Mouse (Mus musculus) intestine, embryonic 14.5 days (tissue): Measurements from ENCODE around the gene Spp2. TPM values are rescaled to one million over a fixed set of nuclear protein-coding genes. Genes with fewer than 3 reads are reported as not detected.

ENCODE experiments used
- ATAC-seq: fragments of 200-750 bp; cut with Nextera tagmentation; replicated peaks from 2 replicates; pipeline ENCODE4 v1.8.0; 2017; ENCODE audit warnings: low read depth, moderate number of reproducible peaks, moderate TSS enrichment, moderate library complexity; ENCODE audit not compliant: low FRiP score, low TSS enrichment
- DNase-seq: peaks from one replicate; pipeline ENCODE4 v3.0.0-alpha.2; 2018; ENCODE audit warnings: low spot score
- H3K27ac ChIP-seq: fragments of 300-500 bp; sonication (generic); 2 replicates; pipeline ENCODE4 v1.5.1; 2014; ENCODE audit warnings: low read depth, mild to moderate bottlenecking, control low read depth
- H3K27me3 ChIP-seq: fragments of 300-500 bp; sonication (generic); replicated peaks from 2 replicates; pipeline ENCODE4 v1.6.1; 2014; ENCODE audit warnings: low read length, control low read depth; ENCODE audit not compliant: control insufficient read depth, insufficient read depth
- H3K36me3 ChIP-seq: fragments of 300-500 bp; sonication (generic); 2 replicates; pipeline ENCODE4 v1.6.1; 2014; ENCODE audit warnings: low read length, control low read depth; ENCODE audit not compliant: control insufficient read depth, insufficient read depth
- H3K4me1 ChIP-seq: fragments of 300-500 bp; sonication (generic); replicated peaks from 2 replicates; pipeline ENCODE4 v1.6.1; 2014; ENCODE audit warnings: low read length, control low read depth, mixed read lengths; ENCODE audit not compliant: control insufficient read depth, insufficient read depth
- H3K4me2 ChIP-seq: fragments of 300-500 bp; sonication (generic); 2 replicates; pipeline ENCODE4 v1.6.1; 2014; ENCODE audit warnings: low read length
- H3K4me3 ChIP-seq: fragments of 300-500 bp; sonication (generic); 2 replicates; pipeline ENCODE4 v1.5.1; 2014; ENCODE audit warnings: low read depth, low read length, control low read depth, mixed read lengths
- H3K9ac ChIP-seq: fragments of 300-500 bp; sonication (generic); 2 replicates; pipeline ENCODE4 v1.6.1; 2014; ENCODE audit warnings: mild to moderate bottlenecking, low read length
- H3K9me3 ChIP-seq: fragments of 300-500 bp; sonication (generic); 2 replicates; pipeline ENCODE4 v1.6.1; 2016; ENCODE audit warnings: low read length, control low read depth; ENCODE audit not compliant: control insufficient read depth
- WGBS: fragments of 180-500 bp; shearing (Covaris S2); extraction: QIAGEN DNeasy Blood & Tissue Kit; methylation state at CpG from one replicate; pipeline ENCODE4 v1.1.7; 2014; 5-methylcytosine and 5-hydroxymethylcytosine counted together
- polyA plus RNA-seq: library from polyadenylated mRNA; unstranded; fragments of >200 nt; fragmentation: Nextera tagmentation; extraction: Ambion mirVana; gene quantifications from 2 replicates; pipeline ENCODE4 v1.2.1, GENCODE M21; 2014

Spp2 gene
- polyA plus RNA-seq, 1 experiment from 2014 or later = 0.88 TPM

DNA sequence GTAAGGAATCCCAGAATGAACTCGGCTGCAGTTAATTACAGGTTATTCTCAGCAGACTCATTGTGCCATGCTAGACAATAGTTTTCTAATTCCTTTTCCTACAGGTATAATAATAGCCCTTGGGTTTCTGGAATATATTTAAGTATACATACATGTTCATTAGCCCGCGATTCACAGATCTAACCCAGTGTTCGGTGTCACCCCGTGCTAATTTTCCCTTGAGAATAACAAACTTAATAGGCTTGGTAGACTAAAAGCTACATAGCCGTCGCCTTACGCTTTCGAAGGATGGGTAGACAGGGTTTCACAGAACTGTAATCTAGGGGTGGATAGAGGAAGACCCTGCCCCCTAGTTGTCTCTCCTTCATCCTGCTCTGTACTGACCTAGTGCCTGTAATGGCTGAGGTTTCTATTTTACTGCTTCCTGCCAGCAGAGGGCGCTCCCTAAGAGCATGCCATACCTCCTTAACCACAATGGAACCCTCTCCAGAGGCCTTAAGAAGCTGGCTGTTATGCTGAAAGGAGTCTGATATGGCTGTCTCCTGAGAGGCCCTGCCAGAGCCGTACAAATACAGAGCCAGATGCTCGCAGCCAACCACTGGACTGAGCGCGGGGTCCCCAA, 49.8 kb downstream of the Spp2 start:
- Histone ChIP-seq H3K4me2 (no peak overlapping the region), H3K9me3 (no peaks in the 10 kb centered on the region), H3K27me3 (no peaks in the 10 kb centered on the region), H3K27ac (no peak overlapping the region), H3K4me3 (no peak overlapping the region), H3K36me3 (no peaks in the 10 kb centered on the region), H3K9ac (no peak overlapping the region), H3K4me1 (no peaks in the 10 kb centered on the region)
- WGBS = 63% methylated on average over 14 of the region's 14 CpGs
- peak; percentile 75 for DNase-seq
- ATAC-seq = 0 out of 2 replicates have a peak, but pooled peaks have one; percentile 53

DNA sequence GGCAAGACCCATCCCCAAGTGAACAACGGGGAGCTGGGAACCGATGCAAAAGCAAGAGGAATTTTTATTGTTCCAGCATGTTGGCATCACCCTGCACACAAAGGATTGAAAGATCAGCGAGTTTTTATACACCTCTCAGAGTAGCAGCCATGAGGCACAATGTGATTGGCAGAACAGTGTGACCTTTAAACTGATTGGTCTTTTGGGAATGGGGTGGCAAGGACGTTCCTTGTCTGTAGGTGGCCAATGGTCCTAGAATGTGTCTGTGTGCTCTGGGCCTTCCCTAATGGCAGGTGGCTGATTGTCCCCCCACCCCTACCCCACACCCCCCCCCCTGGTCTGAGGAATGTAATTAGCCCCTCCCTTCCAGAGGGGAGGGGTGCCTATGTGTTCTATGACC, 52.4 kb downstream of the Spp2 start:
- DNase-seq (no peak), ATAC-seq (no peak)
- no peak overlapping the region for H3K9ac ChIP-seq
- no peaks in the 10 kb centered on the region for H3K9me3 ChIP-seq
- no peak overlapping the region for H3K4me3 ChIP-seq
- no peaks in the 10 kb centered on the region for H3K27me3 ChIP-seq
- no peak overlapping the region for H3K4me2 ChIP-seq
- H3K36me3 ChIP-seq = no peaks in the 10 kb centered on the region
- no peaks in the 10 kb centered on the region for H3K4me1 ChIP-seq
- WGBS = 94% methylated on average over 4 of the region's 4 CpGs
- no peak overlapping the region for H3K27ac ChIP-seq

- H3K36me3 ChIP-seq = no peaks in the 10 kb centered on the region
- no peaks in the 10 kb centered on the region for H3K27me3 ChIP-seq
- H3K9me3 ChIP-seq = no peaks in the 10 kb centered on the region
- H3K4me3 ChIP-seq = no peak overlapping the region
- H3K9ac ChIP-seq = no peak overlapping the region
- no peaks in the 10 kb centered on the region for H3K4me1 ChIP-seq
- H3K4me2 ChIP-seq = no peak overlapping the region
- WGBS = 88% methylated on average over 5 of the region's 5 CpGs
- no peak overlapping the region for H3K27ac ChIP-seq
- ATAC-seq = no peak
- DNase-seq = no peak
Observed at GRCm38 (mm10) chr1:88459655-88460054, 52.9 kb downstream of the Spp2 start.

DNA sequence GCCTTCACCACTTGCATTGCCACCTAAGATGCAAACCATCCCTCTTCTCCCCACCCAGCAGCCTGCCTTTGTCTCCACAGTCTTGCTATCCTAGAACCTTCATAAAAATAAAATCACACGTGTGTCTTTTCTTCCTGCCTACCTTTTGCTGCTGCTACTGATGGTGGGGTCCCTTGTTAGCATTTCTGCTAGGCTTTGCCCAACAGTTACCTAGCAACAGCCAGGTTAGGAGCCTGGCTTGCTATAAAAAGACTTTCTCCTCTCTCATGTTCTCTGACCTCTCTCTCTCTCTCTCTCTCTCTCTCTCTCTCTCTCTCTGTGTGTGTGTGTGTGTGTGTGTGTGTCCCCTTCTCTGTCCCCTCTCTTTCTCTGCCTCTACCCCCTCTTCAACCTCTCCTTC, 54.3 kb downstream of the Spp2 start:
- Histone ChIP-seq H3K27me3 (no peaks in the 10 kb centered on the region), H3K27ac (no peak overlapping the region), H3K36me3 (no peaks in the 10 kb centered on the region), H3K4me2 (no peak overlapping the region), H3K9ac (no peak overlapping the region), H3K9me3 (no peaks in the 10 kb centered on the region), H3K4me3 (no peak overlapping the region), H3K4me1 (no peaks in the 10 kb centered on the region)
- ATAC-seq (no peak), DNase-seq (no peak)
- WGBS = 14% methylated on average over 1 of the region's 1 CpGs

DNA sequence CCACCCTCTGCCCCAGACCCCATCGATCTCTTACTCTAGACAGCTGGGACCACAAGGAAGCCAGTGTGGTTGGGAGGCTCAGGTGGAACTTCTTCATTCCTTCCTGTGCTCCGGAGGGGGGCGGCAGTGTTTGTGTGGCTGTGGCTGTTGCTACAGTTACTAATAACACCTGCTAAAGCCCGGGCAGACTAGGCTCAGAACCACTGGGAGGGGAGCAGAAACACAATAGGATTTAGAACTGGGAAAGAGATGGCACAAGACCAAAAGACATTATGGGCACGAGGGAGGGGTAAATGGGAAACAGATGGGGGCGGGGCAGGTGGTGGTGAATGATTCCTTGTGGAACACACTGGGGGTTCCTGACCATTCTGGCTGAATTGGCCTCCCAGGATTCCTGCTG, 55.7 kb downstream of the Spp2 start:
- H3K9ac ChIP-seq = no peak overlapping the region
- no peaks in the 10 kb centered on the region for H3K27me3 ChIP-seq
- no peak overlapping the region for H3K4me2 ChIP-seq
- ATAC-seq (0 out of 2 replicates have a peak, but pooled peaks have one; percentile 12), DNase-seq (no peak)
- no peak overlapping the region for H3K4me3 ChIP-seq
- H3K9me3 ChIP-seq = no peaks in the 10 kb centered on the region
- H3K27ac ChIP-seq = no peak overlapping the region
- 52% methylated on average over 6 of the region's 6 CpGs for WGBS
- no peaks in the 10 kb centered on the region for H3K4me1 ChIP-seq
- H3K36me3 ChIP-seq = no peaks in the 10 kb centered on the region

- no peak for ATAC-seq
- Histone ChIP-seq H3K27me3 (no peaks in the 10 kb centered on the region), H3K9ac (no peak overlapping the region), H3K4me1 (no peaks in the 10 kb centered on the region), H3K4me2 (no peak overlapping the region), H3K9me3 (no peaks in the 10 kb centered on the region), H3K36me3 (no peaks in the 10 kb centered on the region), H3K27ac (no peak overlapping the region), H3K4me3 (no peak overlapping the region)
- 76% methylated on average over 3 of the region's 3 CpGs for WGBS
- no peak for DNase-seq
Observed at GRCm38 (mm10) chr1:88463241-88463640, 56.5 kb downstream of the Spp2 start.

- ATAC-seq = peak; percentile 32; the same call in 1 of the 2 replicates
- whole genome bisulfite sequencing = 65% methylated on average over 6 of the region's 6 CpGs
- no peak for DNase-seq
Observed at GRCm38 (mm10) chr1:88464109-88464905, 57.5 kb downstream of the Spp2 start.

GRCm38 (mm10) chr1:88465722-88466121, 59.0 kb downstream of the Spp2 start:
- no peak overlapping the region for H3K9ac ChIP-seq
- H3K4me2 ChIP-seq = no peak overlapping the region
- DNase-seq (no peak), ATAC-seq (no peak)
- no peak overlapping the region for H3K27ac ChIP-seq
- H3K4me1 ChIP-seq = no peaks in the 10 kb centered on the region
- WGBS = 70% methylated on average over 4 of the region's 4 CpGs
- no peak overlapping the region for H3K4me3 ChIP-seq
- no peaks in the 10 kb centered on the region for H3K36me3 ChIP-seq
- no peaks in the 10 kb centered on the region for H3K9me3 ChIP-seq
- no peaks in the 10 kb centered on the region for H3K27me3 ChIP-seq

More at GRCm38 (mm10) chr1:88464109-88464905, 57.5 kb downstream of the Spp2 start:
- Histone ChIP-seq H3K4me2 (no peak overlapping the region), H3K36me3 (no peaks in the 10 kb centered on the region), H3K4me3 (no peak overlapping the region), H3K9ac (no peak overlapping the region), H3K27ac (no peak overlapping the region), H3K9me3 (no peaks in the 10 kb centered on the region), H3K27me3 (no peaks in the 10 kb centered on the region), H3K4me1 (no peaks in the 10 kb centered on the region)
